Mouse (Mus musculus) CH12.LX (cell line): ENCODE measurements at regions not wholly inside any gene's neighbourhood (a gene's known extent, or its start where the extent isn't known, plus 50 kb on each side); places are given as distances from the start of the nearest gene placed in this dataset.

ENCODE experiments used
- DNase-seq: peaks from one replicate; pipeline ENCODE4 v3.0.0-alpha.2; 2013; ENCODE audit errors: extremely low read depth
- H3K27ac ChIP-seq: 2 replicates; pipeline ENCODE4 v1.5.1; 2012; ENCODE audit warnings: low read depth, mild to moderate bottlenecking, control low read depth, moderate library complexity; ENCODE audit not compliant: insufficient read depth
- H3K27me3 ChIP-seq: replicated peaks from 2 replicates; pipeline ENCODE3; 2012; ENCODE audit warnings: inconsistent platforms
- H3K36me3 ChIP-seq, 2 experiments: replicated peaks in 1 of 2; 2 replicates each; pipeline versions ENCODE3 to v1.6.1; 2012; ENCODE audit warnings: inconsistent platforms in 1 of 2, low read length in 1 of 2, mild to moderate bottlenecking in 1 of 2, mixed read lengths in 1 of 2, moderate library complexity in 1 of 2; ENCODE audit not compliant: control insufficient read depth in 1 of 2, insufficient read depth in 1 of 2
- H3K4me1 ChIP-seq, 2 experiments: 2 replicates each; pipeline ENCODE4 v1.6.1; 2012; ENCODE audit warnings: inconsistent platforms in 1 of 2, moderate library complexity in 1 of 2; ENCODE audit not compliant: insufficient read depth in 2 of 2, control insufficient read depth in 1 of 2
- H3K4me2 ChIP-seq: 2 replicates; pipeline ENCODE4 v1.6.1; 2012; ENCODE audit warnings: low read depth, mild to moderate bottlenecking, control low read depth; ENCODE audit not compliant: poor library complexity, insufficient read depth, severe bottlenecking
- H3K4me3 ChIP-seq, 3 experiments: fragments of 150-350 bp in 1 of 3; sonication (generic) in 1 of 3; replicated peaks in 1 of 3; 2 replicates each; pipeline versions ENCODE3 to v1.5.1; 2011 to 2012; ENCODE audit warnings: low read depth in 2 of 3, low read length in 2 of 3, mild to moderate bottlenecking in 2 of 3, moderate library complexity in 2 of 3, control low read depth in 1 of 3, improper control_type of control experiment in 1 of 3, inconsistent platforms in 1 of 3, mixed read lengths in 1 of 3; ENCODE audit not compliant: poor library complexity in 1 of 3
- H3K79me2 ChIP-seq: replicated peaks from 2 replicates; pipeline ENCODE4 v1.6.1; 2012; ENCODE audit warnings: mild to moderate bottlenecking, moderate library complexity; ENCODE audit not compliant: control insufficient read depth, poor library complexity, insufficient read depth, severe bottlenecking; ENCODE audit errors: extremely low read depth
- H3K9ac ChIP-seq: 2 replicates; pipeline ENCODE4 v1.6.1; 2012; ENCODE audit warnings: low read depth, mild to moderate bottlenecking, control low read depth, moderate library complexity; ENCODE audit not compliant: insufficient read depth
- H3K9me3 ChIP-seq: replicated peaks from 2 replicates; pipeline ENCODE3; 2012; ENCODE audit warnings: low read length, inconsistent platforms, mixed read lengths
- CHD1 ChIP-seq: IDR thresholded peaks from 2 replicates; pipeline ENCODE4 v1.6.1; 2012; ENCODE audit warnings: low read depth, low read length, improper control_type of control experiment, inconsistent platforms
- E2F4 ChIP-seq: IDR thresholded peaks from 2 replicates; pipeline ENCODE4 v1.6.1; 2011; ENCODE audit warnings: low read depth, low read length, improper control_type of control experiment; ENCODE audit not compliant: insufficient replicate concordance
- JUN ChIP-seq: IDR thresholded peaks from 2 replicates; pipeline ENCODE4 v1.6.1; 2011; ENCODE audit warnings: low read depth, mild to moderate bottlenecking, low read length, improper control_type of control experiment, moderate library complexity; ENCODE audit not compliant: insufficient read depth
- JUND ChIP-seq: conservative IDR thresholded peaks from 2 replicates; pipeline ENCODE4 v1.6.1; 2011; ENCODE audit warnings: low read depth, low read length, improper control_type of control experiment
- MAFK ChIP-seq: IDR thresholded peaks from 2 replicates; pipeline ENCODE4 v1.6.1; 2011; ENCODE audit warnings: low read length, improper control_type of control experiment; ENCODE audit not compliant: insufficient replicate concordance
- MAX ChIP-seq: IDR thresholded peaks from 2 replicates; pipeline ENCODE4 v1.6.1; 2011; ENCODE audit warnings: low read length, improper control_type of control experiment
- MAZ ChIP-seq: IDR thresholded peaks from 2 replicates; pipeline ENCODE4 v1.6.1; 2012; ENCODE audit warnings: low read depth, mild to moderate bottlenecking, inconsistent platforms, low read length, improper control_type of control experiment, moderate library complexity
- MYC ChIP-seq: IDR thresholded peaks from 2 replicates; pipeline ENCODE4 v1.6.1; 2011; ENCODE audit warnings: low read depth, mild to moderate bottlenecking, improper control_type of control experiment, low read length
- NELFE ChIP-seq: IDR thresholded peaks from 2 replicates; pipeline ENCODE4 v1.6.1; 2011; ENCODE audit warnings: low read depth, low read length, improper control_type of control experiment
- PAX5 ChIP-seq: IDR thresholded peaks from 2 replicates; pipeline ENCODE4 v1.6.1; 2012; ENCODE audit warnings: low read length, inconsistent platforms, mixed read lengths
- POLR2A ChIP-seq: IDR thresholded peaks from 2 replicates; pipeline ENCODE4 v1.6.1; 2011; ENCODE audit warnings: low read depth, mild to moderate bottlenecking, improper control_type of control experiment, low read length
- SIN3A ChIP-seq: IDR thresholded peaks from 2 replicates; pipeline ENCODE4 v1.6.1; 2012; ENCODE audit warnings: low read length, improper control_type of control experiment, inconsistent platforms
- ZMIZ1 ChIP-seq: IDR thresholded peaks from 2 replicates; pipeline ENCODE4 v1.6.1; 2012; ENCODE audit warnings: low read depth, mild to moderate bottlenecking, inconsistent platforms, low read length, improper control_type of control experiment
- dilution Hi-C: fragments of 300-500 bp; cut with MboI; formaldehyde crosslinking; loops from 2 replicates; pipeline ENCODE4 v1.14.3; 2020; ENCODE audit warnings: low sequenced_read_pairs; ENCODE audit not compliant: extremely low pct_unique_long_range_greater_than_20kb, extremely low pct_ligation_motif_present
- in situ Hi-C: fragments of 300-500 bp; cut with MboI; formaldehyde crosslinking; loops from 3 replicates; pipeline ENCODE4 v1.14.3; 2019; ENCODE audit warnings: low sequenced_read_pairs, low pct_ligation_motif_present, low pct_unique_long_range_greater_than_20kb, mixed read lengths

DNA sequence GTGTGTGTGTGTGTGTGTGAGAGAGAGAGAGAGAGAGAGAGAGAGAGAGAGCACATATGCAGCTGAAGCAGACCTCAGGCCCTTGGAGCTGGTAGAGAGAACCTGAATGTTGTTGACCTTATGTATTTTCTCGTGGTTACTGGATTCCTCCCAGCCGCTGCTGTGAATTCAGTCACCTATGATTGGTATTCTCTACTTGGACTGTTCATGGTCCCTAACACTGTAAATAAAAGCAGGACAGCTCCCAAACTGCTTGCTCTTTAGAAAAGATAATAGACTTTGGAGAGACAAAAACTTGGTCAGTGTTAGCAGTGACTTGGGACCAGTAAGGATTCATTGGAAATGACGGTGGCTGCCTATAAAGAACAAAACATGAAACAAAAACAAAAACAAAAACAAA, 126.9 kb upstream of the Mpdz start:
- H3K27ac ChIP-seq: no peak overlapping the region
- H3K4me3 ChIP-seq: no peak overlapping the region
- 0 out of 4 replicates have a peak, but pooled peaks cover 0 to 3% of the 10 kb centered on the region in 2 experiments for H3K4me1 ChIP-seq
- H3K36me3 ChIP-seq: no peaks in the 10 kb centered on the region
- no peak overlapping the region for H3K9ac ChIP-seq
- DNase-seq: no peak
- H3K9me3 ChIP-seq: no peaks in the 10 kb centered on the region
- dilution Hi-C loops (no loop called here), in situ Hi-C loops (loop anchor here (25.0 kb wide), 2 partner anchors 968 to 1368 kb away; no protein-coding TSS in a partner anchor)
- H3K27me3 ChIP-seq: no peaks in the 10 kb centered on the region
- H3K4me2 ChIP-seq: no peak overlapping the region
- no peak for TF ChIP-seq POLR2A
- H3K79me2 ChIP-seq: no peaks in the 10 kb centered on the region

DNA sequence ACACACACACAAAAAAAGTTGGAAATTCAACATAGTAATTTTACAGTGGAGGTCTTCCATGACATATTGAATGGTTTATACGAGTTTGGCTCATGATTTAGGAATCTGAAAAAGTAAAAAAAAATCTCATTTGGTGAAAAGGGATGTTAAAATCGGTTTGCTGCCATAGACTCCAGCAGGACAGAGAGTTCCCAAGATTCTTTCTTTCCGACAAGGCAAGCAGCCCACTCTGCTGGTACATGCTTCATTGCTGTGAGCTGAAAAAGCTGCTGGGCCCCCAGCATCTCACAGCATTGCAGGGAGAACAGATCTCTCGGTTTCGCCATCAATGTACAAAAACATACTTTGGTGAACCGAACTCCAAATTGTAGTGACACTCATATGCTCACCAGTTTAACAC, 125.8 kb upstream of the Mpdz start:
- dilution Hi-C loops: no loop called here
- Histone ChIP-seq H3K4me3 (no peak overlapping the region), H3K36me3 (no peaks in the 10 kb centered on the region), H3K27me3 (no peaks in the 10 kb centered on the region), H3K79me2 (no peaks in the 10 kb centered on the region), H3K4me2 (no peak overlapping the region), H3K27ac (no peak overlapping the region), H3K9ac (no peak overlapping the region), H3K9me3 (no peaks in the 10 kb centered on the region), H3K4me1 (0 out of 4 replicates have a peak, but pooled peaks cover 0 to 3% of the 10 kb centered on the region in 2 experiments)
- TF ChIP-seq JUND (no peak), MYC (no peak), MAZ (no peak), MAX (no peak), PAX5 (no peak), SIN3A (no peak), JUN (no peak), ZMIZ1 (no peak), CHD1 (no peak), MAFK (no peak), E2F4 (no peak), NELFE (no peak)
- in situ Hi-C loops: loop anchor here (25.0 kb wide), 2 partner anchors 969 to 1369 kb away; no protein-coding TSS in a partner anchor
- no peak for DNase-seq

DNA sequence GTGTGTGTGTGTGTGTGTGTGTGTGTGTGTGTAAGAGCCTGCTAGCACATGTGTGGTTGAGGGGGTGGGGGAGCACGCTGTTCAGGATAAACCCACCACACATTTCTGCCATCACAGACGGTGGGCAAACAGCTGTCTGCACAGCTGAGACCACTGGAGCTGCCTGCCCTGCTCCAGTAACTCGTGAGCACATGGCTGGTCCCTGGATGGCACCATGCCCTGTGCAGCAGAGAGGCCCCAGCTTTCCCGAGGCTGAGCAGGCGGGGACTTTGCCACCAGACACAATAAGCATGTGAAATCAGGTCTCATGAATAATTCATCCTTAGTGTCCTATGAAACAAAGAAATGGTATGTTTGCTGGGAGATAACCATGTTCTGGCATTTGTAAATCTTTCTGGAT, 125.3 kb upstream of the Mpdz start:
- no peak overlapping the region for H3K4me3 ChIP-seq
- no peaks in the 10 kb centered on the region for H3K9me3 ChIP-seq
- dilution Hi-C loops (no loop called here), in situ Hi-C loops (loop anchor here (25.0 kb wide), 2 partner anchors 969 to 1369 kb away; no protein-coding TSS in a partner anchor)
- no peak overlapping the region for H3K9ac ChIP-seq
- no peaks in the 10 kb centered on the region for H3K27me3 ChIP-seq
- no peaks in the 10 kb centered on the region for H3K79me2 ChIP-seq
- H3K4me2 ChIP-seq: no peak overlapping the region
- H3K27ac ChIP-seq: no peak overlapping the region
- no peak for DNase-seq
- H3K4me1 ChIP-seq: 0 out of 4 replicates have a peak, but pooled peaks cover 0 to 3% of the 10 kb centered on the region in 2 experiments
- no peak for TF ChIP-seq MYC
- no peak for TF ChIP-seq ZMIZ1
- H3K36me3 ChIP-seq: no peaks in the 10 kb centered on the region
